Mouse (Mus musculus) mesoderm, embryonic 11.5 days (tissue): ENCODE results near the gene Fam174b.

Experiments
- DNase-seq: peaks from one replicate; pipeline ENCODE4 v3.0.0-alpha.2; 2012; ENCODE audit warnings: low read depth, low spot score

The Fam174b gene

GRCm38 (mm10) chr7:73740111-73741035 is at the start of gene Fam174b:
Fam174b (plus strand) TSS chr7:73740302.
- DNase-seq, result peak; percentile 81

GRCm38 (mm10) chr7:73697092-73697491 is 43.0 kb upstream of the Fam174b start:
- DNase-seq, result no peak

- no peak for DNase-seq
Measured at GRCm38 (mm10) chr7:73704305-73704704, 35.8 kb upstream of the Fam174b start.

- no peak for DNase-seq
Measured at GRCm38 (mm10) chr7:73713506-73713905, 26.6 kb upstream of the Fam174b start.

GRCm38 (mm10) chr7:73715928-73716749 is 24.0 kb upstream of the Fam174b start:
- peak; percentile 74 for DNase-seq

- no peak for DNase-seq
Measured at GRCm38 (mm10) chr7:73716841-73717240, 23.3 kb upstream of the Fam174b start.

- DNase-seq, result no peak
Measured at GRCm38 (mm10) chr7:73718031-73718430, 22.1 kb upstream of the Fam174b start.

- no peak for DNase-seq
Measured at GRCm38 (mm10) chr7:73718497-73719007, 21.6 kb upstream of the Fam174b start.

- no peak for DNase-seq
Measured at GRCm38 (mm10) chr7:73721046-73721445, 19.1 kb upstream of the Fam174b start.

GRCm38 (mm10) chr7:73721764-73722163 is 18.3 kb upstream of the Fam174b start:
- no peak for DNase-seq

GRCm38 (mm10) chr7:73729913-73730312 is 10.2 kb upstream of the Fam174b start:
- DNase-seq, result no peak

GRCm38 (mm10) chr7:73730430-73731022 is 9.6 kb upstream of the Fam174b start:
- peak; percentile 46 for DNase-seq

GRCm38 (mm10) chr7:73736046-73736445 is 4.1 kb upstream of the Fam174b start:
- DNase-seq, result no peak

GRCm38 (mm10) chr7:73741392-73741791 is 1.3 kb downstream of the Fam174b start:
- DNase-seq, result no peak

- no peak for DNase-seq
Measured at GRCm38 (mm10) chr7:73741841-73742240, 1.7 kb downstream of the Fam174b start.

- no peak for DNase-seq
Measured at GRCm38 (mm10) chr7:73743144-73743543, 3.0 kb downstream of the Fam174b start.

- DNase-seq, result no peak
Measured at GRCm38 (mm10) chr7:73743831-73744370, 3.8 kb downstream of the Fam174b start.

- DNase-seq, result no peak
Measured at GRCm38 (mm10) chr7:73745903-73746302, 5.8 kb downstream of the Fam174b start.

GRCm38 (mm10) chr7:73746836-73747235 is 6.7 kb downstream of the Fam174b start:
- no peak for DNase-seq

GRCm38 (mm10) chr7:73747531-73747930 is 7.4 kb downstream of the Fam174b start:
- DNase-seq, result no peak

GRCm38 (mm10) chr7:73748437-73749108 is 8.5 kb downstream of the Fam174b start:
- DNase-seq, result no peak
